In genomic region chrX:137620697-137621096, GRCm38 (mm10) we compare ENCODE assay signal across 15 mouse cellular contexts. TPM values are rescaled to one million over a fixed set of nuclear protein-coding genes. Genes with fewer than 3 reads are reported as not detected.
A peak's percentile ranks its signal among the peaks of the same experiment; 100 is the strongest.
DNase-seq lines count a peak whose midpoint lies in the region; ATAC-seq and TF ChIP-seq lines count a peak whose summit lies in the region.
"Had no signal": no experiment of that assay in that cellular context is flagged by ENCODE, and none has a peak within 500 bp of the region (broad histone marks: within the 10 kb centered on the region; RNA-seq: fewer than 3 reads in every experiment).

No protein-coding gene starts in this region.

- TF ChIP-seq EP300 in CH12.LX (IDR thresholded peaks at IDR 0.05; ENCODE audit: low read length): no peak

- DNase-seq in kidney, postnatal 0 days (ENCODE audit: low spot score): peak; percentile 23
- DNase-seq in kidney, postnatal 25 days: no peak
- DNase-seq in CH12.LX (ENCODE audit: extremely low read depth): peak; percentile 44
- DNase-seq in adrenal gland, adult 8-10 months: peak; percentile 15
- DNase-seq in embryonic facial prominence, embryonic 10.5 days (ENCODE audit: low spot score): peak; percentile 12
- no peak for DNase-seq in forebrain, embryonic 11.5 days (ENCODE audit: low spot score)
- DNase-seq in left cerebral cortex, adult 18-20 months (ENCODE audit: low spot score in 2 of 2): no peak
- DNase-seq: cerebellum, adult 8-10 months; gastrocnemius, adult 2 months; kidney, adult 11 months; lung, postnatal 4 days; thymus, postnatal 4 days had no signal

- no peak for ATAC-seq in kidney, postnatal 0 days (replicated peaks; ENCODE audit: low FRiP score, low read depth)
- no peak for ATAC-seq in forebrain, embryonic 11.5 days (replicated peaks; ENCODE audit: low FRiP score)

- H3K9me3 ChIP-seq in kidney, postnatal 0 days (replicated peaks; ENCODE audit: low read length): no peaks in the 10 kb centered on the region
- H3K9me3 ChIP-seq in CH12.LX (replicated peaks; ENCODE audit: low read length): no peaks in the 10 kb centered on the region
- no peaks in the 10 kb centered on the region for H3K9me3 ChIP-seq in embryonic facial prominence, embryonic 10.5 days
- no peaks in the 10 kb centered on the region for H3K9me3 ChIP-seq in forebrain, embryonic 11.5 days (ENCODE audit: control insufficient read depth, low read length)
- H3K9me3 ChIP-seq: heart, embryonic 15.5 days had no signal

- H3K27me3 ChIP-seq in kidney, postnatal 0 days (ENCODE audit: insufficient read depth, low read length): no peaks in the 10 kb centered on the region
- no peaks in the 10 kb centered on the region for H3K27me3 ChIP-seq in CH12.LX (replicated peaks)
- 0 out of 2 replicates have a peak, but pooled peaks cover 5% of the 10 kb centered on the region for H3K27me3 ChIP-seq in embryonic facial prominence, embryonic 10.5 days (replicated peaks; ENCODE audit: low read depth, poor library complexity, severe bottlenecking)
- H3K27me3 ChIP-seq in forebrain, embryonic 11.5 days (ENCODE audit: control insufficient read depth, insufficient read depth, low read length): no peaks in the 10 kb centered on the region
- H3K27me3 ChIP-seq: heart, embryonic 15.5 days had no signal

- no peak for TF ChIP-seq POLR2A in CH12.LX (IDR thresholded peaks at IDR 0.05; ENCODE audit: low read depth, low read length)

- H3K4me3 ChIP-seq in kidney, postnatal 0 days (replicated peaks; ENCODE audit: low read depth, low read length): no peak overlapping the region
- no peak overlapping the region for H3K4me3 ChIP-seq in CH12.LX (replicated peaks in 1 of 3; ENCODE audit: low read depth in 2 of 3, low read length in 2 of 3, poor library complexity in 1 of 3)
- H3K4me3 ChIP-seq in embryonic facial prominence, embryonic 10.5 days: no peak overlapping the region
- H3K4me3 ChIP-seq in forebrain, embryonic 11.5 days (ENCODE audit: low read depth, low read length): no peak overlapping the region
- H3K4me3 ChIP-seq: gastrocnemius, adult 2 months; heart, embryonic 15.5 days; myocyte had no signal

- H3K79me2 ChIP-seq in CH12.LX (replicated peaks; ENCODE audit: control insufficient read depth, extremely low read depth, insufficient read depth, poor library complexity, severe bottlenecking): no peaks in the 10 kb centered on the region

- peak; percentile 52; the same call in 1 of the 2 replicates for TF ChIP-seq CTCF in kidney, postnatal 0 days (IDR thresholded peaks at IDR 0.05; ENCODE audit: low read depth)
- TF ChIP-seq CTCF in CH12.LX (conservative IDR thresholded peaks at IDR 0.05 in 1 of 2, IDR thresholded peaks at IDR 0.05 in 1 of 2; ENCODE audit: low read depth in 2 of 2, low read length in 2 of 2): peak in 1 of 2 experiments; percentile 58; a peak in 2 of 4 replicates

- TF ChIP-seq RAD21 in CH12.LX (IDR thresholded peaks at IDR 0.05; ENCODE audit: low read depth, low read length): peak; percentile 61

- dilution Hi-C loops in CH12.LX (cut with MboI; ENCODE audit: extremely low pct_ligation_motif_present, extremely low pct_unique_long_range_greater_than_20kb, low sequenced_read_pairs): no loop called here

- no peaks in the 10 kb centered on the region for H3K36me3 ChIP-seq in kidney, postnatal 0 days (ENCODE audit: insufficient read depth, low read length)
- no peaks in the 10 kb centered on the region for H3K36me3 ChIP-seq in CH12.LX (replicated peaks in 1 of 2; ENCODE audit: control insufficient read depth in 1 of 2, insufficient read depth in 1 of 2, low read length in 1 of 2)
- H3K36me3 ChIP-seq in embryonic facial prominence, embryonic 10.5 days (replicated peaks): no peaks in the 10 kb centered on the region
- H3K36me3 ChIP-seq in forebrain, embryonic 11.5 days (ENCODE audit: control insufficient read depth, insufficient read depth, low read length): no peaks in the 10 kb centered on the region
- H3K36me3 ChIP-seq: heart, embryonic 15.5 days had no signal

- no peak overlapping the region for H3K9ac ChIP-seq in kidney, postnatal 0 days (ENCODE audit: low read depth, low read length)
- no peak overlapping the region for H3K9ac ChIP-seq in CH12.LX (ENCODE audit: insufficient read depth, low read depth)
- no peak overlapping the region for H3K9ac ChIP-seq in forebrain, embryonic 11.5 days (ENCODE audit: low read length)
- H3K9ac ChIP-seq: heart, embryonic 15.5 days had no signal

- in situ Hi-C loops in CH12.LX (cut with MboI; ENCODE audit: low pct_ligation_motif_present, low pct_unique_long_range_greater_than_20kb, low sequenced_read_pairs): no loop called here

- H3K27ac ChIP-seq in kidney, postnatal 0 days: no peak overlapping the region
- no peak overlapping the region for H3K27ac ChIP-seq in CH12.LX (ENCODE audit: insufficient read depth, low read depth)
- no peak overlapping the region for H3K27ac ChIP-seq in embryonic facial prominence, embryonic 10.5 days (replicated peaks)
- H3K27ac ChIP-seq in forebrain, embryonic 11.5 days (ENCODE audit: low read depth, low read length): no peak overlapping the region
- H3K27ac ChIP-seq: gastrocnemius, adult 2 months; heart, embryonic 15.5 days had no signal

- no peak overlapping the region for H3K4me2 ChIP-seq in kidney, postnatal 0 days (ENCODE audit: low read length)
- H3K4me2 ChIP-seq in CH12.LX (ENCODE audit: insufficient read depth, low read depth, poor library complexity, severe bottlenecking): no peak overlapping the region
- no peak overlapping the region for H3K4me2 ChIP-seq in forebrain, embryonic 11.5 days (ENCODE audit: low read depth, low read length, severe bottlenecking)
- H3K4me2 ChIP-seq: heart, embryonic 15.5 days; liver, embryonic 11.5 days had no signal

- H3K4me1 ChIP-seq in kidney, postnatal 0 days (replicated peaks; ENCODE audit: insufficient read depth, low read length): no peaks in the 10 kb centered on the region
- H3K4me1 ChIP-seq in CH12.LX (ENCODE audit: control insufficient read depth in 1 of 2, insufficient read depth in 2 of 2): no peaks in the 10 kb centered on the region
- H3K4me1 ChIP-seq in embryonic facial prominence, embryonic 10.5 days: no peaks in the 10 kb centered on the region
- no peaks in the 10 kb centered on the region for H3K4me1 ChIP-seq in forebrain, embryonic 11.5 days (replicated peaks; ENCODE audit: control insufficient read depth, insufficient read depth, low read length)
- H3K4me1 ChIP-seq: heart, embryonic 15.5 days had no signal

TF ChIP-seq in CH12.LX, 34 proteins besides CTCF, POLR2A, EP300 and RAD21:
- TF ChIP-seq SMC3 (IDR thresholded peaks at IDR 0.05; ENCODE audit: low read depth, low read length) (peak; percentile 58), E2F4 (IDR thresholded peaks at IDR 0.05; ENCODE audit: insufficient replicate concordance, low read depth, low read length) (no peak)
TF ChIP-seq in CH12.LX: peak in this region for 1.

RNA-seq across cellular contexts. Expression of gene Il1rapl2, which starts 50.3 kb away (rescaled TPM):
- polyA plus RNA-seq in kidney, postnatal 0 days (2015; fragmentation: Nextera tagmentation; extraction: Ambion mirVana): 0.10 and 0.12 TPM in 2 replicates
- not detected in 2 replicates for total RNA-seq in CH12.LX (2012; rRNA removed)
- not detected in 2 replicates for total RNA-seq in CH12.LX (2014; rRNA removed)
- not detected in 2 replicates for polyA plus RNA-seq in CH12.LX (2012; ENCODE audit: insufficient read length, low read depth)
- total RNA-seq in adrenal gland, adult 8-10 months (2022): 1 to 10 TPM in 2 of 4 experiments, under 1 TPM in 2; 0.59 to 5.8 (median 2.1) TPM
- polyA plus RNA-seq in embryonic facial prominence, embryonic 10.5 days (2016; fragmentation: Nextera tagmentation; extraction: Ambion mirVana): 0.20 and 0.38 TPM in 2 replicates
- 0.24 and 0.31 TPM in 2 replicates for polyA plus RNA-seq in forebrain, embryonic 11.5 days (2014; fragmentation: Nextera tagmentation; extraction: Ambion mirVana)
- total RNA-seq in left cerebral cortex, adult 18-20 months (2021): 1 to 10 TPM; 5.2 to 6.0 TPM
- total RNA-seq: gastrocnemius, adult 2 months had no signal
- polyA plus RNA-seq: myocyte had no signal

Comparison
In these comparisons a context has a peak if more than half of its experiments do, and no peak if none do; other contexts are left out.
1. DNase-seq: peak in kidney, postnatal 0 days (single experiment), CH12.LX (single experiment), adrenal gland, adult 8-10 months (single experiment) and embryonic facial prominence, embryonic 10.5 days (single experiment); none in kidney, postnatal 25 days (0 of 2), forebrain, embryonic 11.5 days (single experiment) and left cerebral cortex, adult 18-20 months (0 of 2).